Mouse (Mus musculus): ENCODE measurements around the gene Wnt5a. TPM values are rescaled to one million over a fixed set of nuclear protein-coding genes. Genes with fewer than 3 reads are reported as not detected.

Wnt5a gene
- polyA plus RNA-seq, 1 experiment from 2014 or later, result 17.6 TPM

DNA sequence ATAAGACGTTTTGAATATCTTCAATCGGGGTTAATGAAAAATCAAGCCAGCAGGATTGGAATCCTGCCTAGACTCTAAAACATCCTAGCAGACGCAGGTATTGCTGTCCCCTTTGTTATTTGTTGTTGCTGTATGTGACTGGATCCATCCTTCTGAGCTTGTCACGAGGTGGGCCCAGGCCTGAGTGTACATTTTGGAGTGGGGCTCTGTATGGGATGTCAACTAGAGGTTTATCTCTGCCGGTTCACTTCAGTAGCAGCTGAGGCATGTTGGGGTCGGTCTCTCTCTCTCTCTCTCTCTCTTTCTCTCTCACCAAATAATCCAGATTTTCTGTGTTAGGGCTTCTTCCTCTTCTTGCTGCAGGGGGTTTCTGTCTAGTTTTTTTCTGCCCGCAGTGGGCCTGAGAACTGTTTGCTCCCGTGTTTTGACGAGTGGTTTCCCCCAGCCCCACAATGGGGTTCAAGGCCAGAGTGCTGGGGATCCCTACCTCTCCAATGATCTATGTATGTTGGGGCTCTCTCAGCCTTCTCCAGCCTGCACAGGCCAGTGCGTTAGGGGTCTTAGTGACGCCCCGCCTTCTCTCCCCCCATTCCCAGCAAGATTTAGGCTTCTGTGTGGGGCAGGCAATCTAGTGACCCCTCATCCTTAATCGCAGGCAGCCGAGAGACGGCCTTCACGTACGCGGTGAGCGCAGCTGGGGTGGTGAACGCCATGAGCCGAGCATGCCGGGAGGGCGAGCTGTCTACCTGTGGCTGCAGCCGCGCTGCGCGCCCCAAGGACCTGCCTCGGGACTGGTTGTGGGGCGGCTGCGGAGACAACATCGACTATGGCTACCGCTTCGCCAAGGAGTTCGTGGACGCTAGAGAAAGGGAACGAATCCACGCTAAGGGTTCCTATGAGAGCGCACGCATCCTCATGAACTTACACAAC, 13.3 kb downstream of the Wnt5a start:
- Histone ChIP-seq H3K4me2 (ENCODE audit: low read depth, low read length) (no peak overlapping the region), H3K27me3 (replicated peaks; ENCODE audit: control insufficient read depth, insufficient read depth, low read length) (peaks cover 4% of the 10 kb centered on the region; the same call in 1 of the 2 replicates), H3K36me3 (ENCODE audit: control insufficient read depth, insufficient read depth, low read length) (no peaks in the 10 kb centered on the region), H3K9ac (ENCODE audit: low read depth, low read length) (no peak overlapping the region), H3K4me1 (ENCODE audit: control insufficient read depth, insufficient read depth, low read length) (no peaks in the 10 kb centered on the region), H3K9me3 (ENCODE audit: control insufficient read depth, low read length) (no peaks in the 10 kb centered on the region), H3K27ac (ENCODE audit: low read length) (no peak overlapping the region), H3K4me3 (ENCODE audit: low read length) (no peak overlapping the region)
- ATAC-seq, result no peak
- 74% methylated on average over 39 of the region's 39 CpGs for WGBS

DNA sequence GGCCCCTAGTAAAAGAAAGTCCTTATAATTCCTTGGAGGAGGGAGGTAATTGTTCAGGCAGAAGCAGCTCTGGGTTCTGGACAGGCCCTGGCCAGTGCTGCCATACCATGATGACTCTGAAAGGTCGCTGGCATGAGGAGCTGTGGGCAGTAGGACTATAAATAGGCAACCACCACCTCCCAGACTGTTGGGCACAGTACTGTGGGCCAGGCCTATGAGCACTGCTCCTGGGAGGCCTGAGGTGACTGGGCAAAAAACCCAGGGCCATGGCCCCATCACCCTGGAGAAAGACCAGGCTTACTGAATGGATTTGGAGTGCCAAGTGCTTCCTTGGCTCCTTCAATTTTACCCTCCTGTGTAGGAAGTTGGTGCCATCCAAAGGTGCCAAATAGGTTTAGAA, 16.6 kb downstream of the Wnt5a start:
- no peaks in the 10 kb centered on the region for H3K27me3 ChIP-seq (replicated peaks; ENCODE audit: control insufficient read depth, insufficient read depth, low read length)
- H3K4me2 ChIP-seq (ENCODE audit: low read depth, low read length), result no peak overlapping the region
- no peak for ATAC-seq
- no peak overlapping the region for H3K4me3 ChIP-seq (ENCODE audit: low read length)
- H3K4me1 ChIP-seq (ENCODE audit: control insufficient read depth, insufficient read depth, low read length), result no peaks in the 10 kb centered on the region
- H3K9ac ChIP-seq (ENCODE audit: low read depth, low read length), result no peak overlapping the region
- 81% methylated on average over 1 of the region's 1 CpGs for WGBS
- no peaks in the 10 kb centered on the region; the same call in 1 of the 2 replicates for H3K36me3 ChIP-seq (ENCODE audit: control insufficient read depth, insufficient read depth, low read length)
- no peaks in the 10 kb centered on the region for H3K9me3 ChIP-seq (ENCODE audit: control insufficient read depth, low read length)
- H3K27ac ChIP-seq (ENCODE audit: low read length), result no peak overlapping the region

DNA sequence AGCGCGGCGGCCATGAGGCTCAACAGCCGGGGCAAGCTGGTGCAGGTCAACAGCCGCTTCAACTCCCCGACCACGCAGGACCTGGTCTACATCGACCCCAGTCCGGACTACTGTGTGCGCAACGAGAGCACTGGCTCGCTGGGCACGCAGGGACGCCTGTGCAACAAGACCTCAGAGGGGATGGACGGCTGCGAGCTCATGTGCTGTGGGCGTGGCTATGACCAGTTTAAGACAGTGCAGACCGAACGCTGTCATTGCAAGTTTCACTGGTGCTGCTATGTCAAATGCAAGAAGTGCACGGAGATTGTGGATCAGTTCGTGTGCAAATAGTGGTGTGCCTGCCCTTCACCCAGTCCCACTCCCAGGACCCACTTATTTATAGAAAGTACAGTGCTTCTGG, 18.1 kb downstream of the Wnt5a start:
- Histone ChIP-seq H3K27ac (ENCODE audit: low read length) (no peak overlapping the region), H3K4me2 (ENCODE audit: low read depth, low read length) (no peak overlapping the region), H3K9me3 (ENCODE audit: control insufficient read depth, low read length) (no peaks in the 10 kb centered on the region), H3K4me1 (ENCODE audit: control insufficient read depth, insufficient read depth, low read length) (no peaks in the 10 kb centered on the region), H3K9ac (ENCODE audit: low read depth, low read length) (no peak overlapping the region), H3K4me3 (ENCODE audit: low read length) (no peak overlapping the region), H3K27me3 (replicated peaks; ENCODE audit: control insufficient read depth, insufficient read depth, low read length) (no peaks in the 10 kb centered on the region), H3K36me3 (ENCODE audit: control insufficient read depth, insufficient read depth, low read length) (no peaks in the 10 kb centered on the region; the same call in 1 of the 2 replicates)
- WGBS, result 78% methylated on average over 21 of the region's 21 CpGs
- ATAC-seq, result no peak

DNA sequence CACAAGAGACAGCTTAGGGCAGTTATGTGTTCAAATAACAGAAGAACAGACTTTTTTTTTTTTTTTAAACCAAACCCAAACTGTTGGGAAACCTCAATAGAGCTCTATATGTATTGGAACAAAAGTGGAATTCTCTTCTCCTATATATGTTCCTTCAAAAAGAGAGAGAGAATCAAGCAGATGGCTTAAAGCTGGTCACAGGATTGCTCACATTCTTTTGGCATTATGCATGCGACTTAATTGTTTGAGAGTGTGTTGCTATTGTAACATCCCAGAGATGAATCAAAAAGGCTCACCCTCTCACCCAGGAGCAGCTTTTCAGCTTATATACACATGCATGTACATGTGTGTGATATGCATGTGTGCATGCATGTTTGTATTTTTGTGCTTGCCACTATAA, 21.0 kb downstream of the Wnt5a start:
- WGBS, result 50% methylated on average over 1 of the region's 1 CpGs
- Histone ChIP-seq H3K9me3 (ENCODE audit: control insufficient read depth, low read length) (no peaks in the 10 kb centered on the region), H3K36me3 (ENCODE audit: control insufficient read depth, insufficient read depth, low read length) (no peaks in the 10 kb centered on the region; the same call in 1 of the 2 replicates), H3K4me1 (ENCODE audit: control insufficient read depth, insufficient read depth, low read length) (no peaks in the 10 kb centered on the region), H3K27ac (ENCODE audit: low read length) (no peak overlapping the region), H3K4me3 (ENCODE audit: low read length) (no peak overlapping the region), H3K27me3 (replicated peaks; ENCODE audit: control insufficient read depth, insufficient read depth, low read length) (no peaks in the 10 kb centered on the region), H3K9ac (ENCODE audit: low read depth, low read length) (no peak overlapping the region), H3K4me2 (ENCODE audit: low read depth, low read length) (no peak overlapping the region)
- ATAC-seq, result no peak

DNA sequence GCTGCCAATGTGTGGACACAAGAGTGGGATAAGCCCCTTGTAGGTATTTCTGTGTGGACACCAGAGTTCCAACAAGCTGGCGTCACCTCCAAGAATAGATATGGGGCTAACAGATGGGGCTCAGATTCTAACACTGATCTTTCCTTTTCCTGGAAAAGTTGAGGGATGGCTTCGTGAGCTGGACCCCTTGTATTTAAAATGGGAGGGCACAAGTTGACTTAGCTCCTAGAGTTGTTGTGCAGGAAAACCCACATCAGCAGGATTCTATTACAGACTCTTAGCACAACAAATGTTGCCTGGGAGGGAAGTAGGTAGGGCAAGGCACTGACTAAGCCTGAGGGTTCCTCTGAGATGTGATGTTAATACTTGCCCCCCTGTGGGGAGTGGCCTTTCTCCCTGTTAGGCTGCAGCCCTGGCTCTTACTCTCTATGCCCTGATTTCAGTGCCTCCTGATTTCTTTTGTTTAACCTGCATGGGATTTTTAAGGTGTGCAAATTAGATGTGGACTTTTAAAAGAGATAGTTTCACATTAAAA, 23.7 kb downstream of the Wnt5a start:
- 83% methylated on average over 2 of the region's 2 CpGs for WGBS
- no peak for ATAC-seq
- H3K27ac ChIP-seq (ENCODE audit: low read length), result no peak overlapping the region

DNA sequence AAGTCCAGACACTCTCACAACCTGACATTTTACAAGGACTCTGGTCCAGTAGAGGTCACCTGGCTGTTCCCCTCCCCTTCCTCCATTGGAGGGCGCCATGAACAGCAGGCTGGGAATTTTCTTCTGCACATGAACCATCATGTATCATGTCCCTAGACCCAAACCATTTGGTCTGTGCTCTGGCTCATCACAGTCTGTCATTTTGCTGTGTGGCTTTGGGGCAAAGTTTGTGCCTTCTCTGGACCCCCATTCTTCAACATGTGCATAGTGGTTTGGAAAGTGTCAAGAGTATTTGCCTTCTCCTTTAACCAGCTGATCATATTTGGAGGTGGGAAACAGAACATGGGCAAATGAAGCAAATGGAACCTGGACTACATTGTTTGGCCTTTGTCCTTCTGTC, 27.0 kb downstream of the Wnt5a start:
- no peak overlapping the region for H3K4me3 ChIP-seq (ENCODE audit: low read length)
- H3K4me2 ChIP-seq (ENCODE audit: low read depth, low read length), result no peak overlapping the region
- no peaks in the 10 kb centered on the region for H3K36me3 ChIP-seq (ENCODE audit: control insufficient read depth, insufficient read depth, low read length)
- H3K4me1 ChIP-seq (ENCODE audit: control insufficient read depth, insufficient read depth, low read length), result no peaks in the 10 kb centered on the region
- WGBS, result 35% methylated on average over 1 of the region's 1 CpGs
- ATAC-seq, result no peak
- H3K9ac ChIP-seq (ENCODE audit: low read depth, low read length), result no peak overlapping the region
- H3K9me3 ChIP-seq (ENCODE audit: control insufficient read depth, low read length), result no peaks in the 10 kb centered on the region
- no peak overlapping the region for H3K27ac ChIP-seq (ENCODE audit: low read length)
- H3K27me3 ChIP-seq (replicated peaks; ENCODE audit: control insufficient read depth, insufficient read depth, low read length), result no peaks in the 10 kb centered on the region

More for the DNA sequence above, 23.7 kb downstream of the Wnt5a start:
- no peaks in the 10 kb centered on the region for H3K4me1 ChIP-seq (ENCODE audit: control insufficient read depth, insufficient read depth, low read length)
- H3K4me2 ChIP-seq (ENCODE audit: low read depth, low read length), result no peak overlapping the region
- H3K4me3 ChIP-seq (ENCODE audit: low read length), result no peak overlapping the region
- no peaks in the 10 kb centered on the region for H3K9me3 ChIP-seq (ENCODE audit: control insufficient read depth, low read length)
- no peak overlapping the region for H3K9ac ChIP-seq (ENCODE audit: low read depth, low read length)
- H3K27me3 ChIP-seq (replicated peaks; ENCODE audit: control insufficient read depth, insufficient read depth, low read length), result no peaks in the 10 kb centered on the region
- H3K36me3 ChIP-seq (ENCODE audit: control insufficient read depth, insufficient read depth, low read length), result no peaks in the 10 kb centered on the region; the same call in 1 of the 2 replicates

DNA sequence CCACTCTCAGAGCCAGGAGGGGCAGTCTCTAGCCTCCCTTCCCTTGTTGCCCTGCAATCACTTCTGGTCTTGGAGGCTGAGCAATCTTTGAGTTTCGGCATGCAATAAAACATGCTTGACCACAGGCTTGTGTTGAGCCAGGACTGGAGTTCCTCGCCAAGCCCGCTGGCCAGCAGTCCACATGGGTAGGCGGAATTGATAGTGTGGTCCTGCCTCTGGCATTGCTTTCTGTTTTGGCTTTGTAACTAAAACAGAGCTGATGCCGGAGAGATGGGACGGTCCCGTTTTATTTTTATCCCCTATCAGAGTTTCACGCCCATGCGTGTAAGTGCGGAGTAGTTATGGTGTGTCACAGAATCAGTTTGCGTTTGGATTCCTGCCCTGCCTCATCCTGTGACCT, 28.4 kb downstream of the Wnt5a start:
- WGBS, result 78% methylated on average over 11 of the region's 11 CpGs
- Histone ChIP-seq H3K36me3 (ENCODE audit: control insufficient read depth, insufficient read depth, low read length) (no peaks in the 10 kb centered on the region), H3K9me3 (ENCODE audit: control insufficient read depth, low read length) (no peaks in the 10 kb centered on the region), H3K4me1 (ENCODE audit: control insufficient read depth, insufficient read depth, low read length) (no peaks in the 10 kb centered on the region), H3K27ac (ENCODE audit: low read length) (no peak overlapping the region), H3K9ac (ENCODE audit: low read depth, low read length) (no peak overlapping the region), H3K4me2 (ENCODE audit: low read depth, low read length) (no peak overlapping the region), H3K4me3 (ENCODE audit: low read length) (no peak overlapping the region), H3K27me3 (replicated peaks; ENCODE audit: control insufficient read depth, insufficient read depth, low read length) (no peaks in the 10 kb centered on the region)
- 0 out of 2 replicates have a peak, but pooled peaks have one; percentile 31 for ATAC-seq

DNA sequence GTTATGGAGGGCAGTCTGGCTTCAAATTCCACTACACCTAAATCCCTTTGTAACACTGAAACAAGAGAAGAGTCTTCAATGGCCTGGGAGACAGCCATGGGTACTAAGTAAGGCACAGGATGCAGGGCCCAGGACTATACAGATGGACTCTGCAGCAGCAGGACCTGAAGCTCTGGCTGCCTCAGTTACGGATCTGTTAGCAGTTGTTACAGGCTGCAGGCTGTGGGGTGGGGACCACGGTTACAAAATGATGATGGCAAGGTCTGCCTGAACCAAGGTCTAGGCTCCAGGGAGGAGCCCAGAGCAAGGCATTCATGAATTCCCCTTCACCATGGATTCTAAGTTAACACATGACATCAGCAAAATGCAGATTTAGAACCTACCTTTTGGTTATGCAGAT, 29.3 kb downstream of the Wnt5a start:
- no peaks in the 10 kb centered on the region for H3K4me1 ChIP-seq (ENCODE audit: control insufficient read depth, insufficient read depth, low read length)

DNA sequence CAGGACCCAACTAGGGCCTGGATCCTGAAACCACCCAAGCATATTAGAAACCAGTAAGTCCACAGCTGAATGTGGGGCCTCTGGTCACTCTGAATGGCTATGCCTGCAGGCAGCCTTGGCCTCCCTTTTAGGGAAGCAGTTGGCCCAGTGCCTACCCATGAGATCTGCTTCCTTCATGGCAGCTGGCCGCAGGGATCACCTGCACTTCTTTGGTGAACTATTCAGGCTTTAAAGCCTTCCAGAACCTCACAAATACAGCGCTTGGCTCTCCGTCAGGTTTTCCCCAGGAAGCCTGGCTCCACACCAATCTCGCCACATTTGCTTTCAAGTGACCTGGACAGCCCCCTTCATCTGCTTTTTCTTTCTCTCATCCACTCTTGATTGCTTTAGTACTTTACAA, 31.3 kb downstream of the Wnt5a start:
- H3K4me3 ChIP-seq (ENCODE audit: low read length), result no peak overlapping the region
- no peak overlapping the region for H3K4me2 ChIP-seq (ENCODE audit: low read depth, low read length)
- 62% methylated on average over 4 of the region's 4 CpGs for WGBS
- no peaks in the 10 kb centered on the region for H3K9me3 ChIP-seq (ENCODE audit: control insufficient read depth, low read length)
- no peaks in the 10 kb centered on the region for H3K36me3 ChIP-seq (ENCODE audit: control insufficient read depth, insufficient read depth, low read length)
- no peak for ATAC-seq
- no peaks in the 10 kb centered on the region for H3K4me1 ChIP-seq (ENCODE audit: control insufficient read depth, insufficient read depth, low read length)
- H3K9ac ChIP-seq (ENCODE audit: low read depth, low read length), result no peak overlapping the region
- H3K27ac ChIP-seq (ENCODE audit: low read length), result no peak overlapping the region
- no peaks in the 10 kb centered on the region for H3K27me3 ChIP-seq (replicated peaks; ENCODE audit: control insufficient read depth, insufficient read depth, low read length)

More for the DNA sequence above, 29.3 kb downstream of the Wnt5a start:
- 83% methylated on average over 2 of the region's 2 CpGs for WGBS
- no peaks in the 10 kb centered on the region for H3K9me3 ChIP-seq (ENCODE audit: control insufficient read depth, low read length)
- no peak overlapping the region for H3K27ac ChIP-seq (ENCODE audit: low read length)
- no peaks in the 10 kb centered on the region for H3K36me3 ChIP-seq (ENCODE audit: control insufficient read depth, insufficient read depth, low read length)
- no peak overlapping the region for H3K4me3 ChIP-seq (ENCODE audit: low read length)
- no peak overlapping the region for H3K4me2 ChIP-seq (ENCODE audit: low read depth, low read length)
- no peak overlapping the region for H3K9ac ChIP-seq (ENCODE audit: low read depth, low read length)
- ATAC-seq, result no peak
- H3K27me3 ChIP-seq (replicated peaks; ENCODE audit: control insufficient read depth, insufficient read depth, low read length), result no peaks in the 10 kb centered on the region
